Mouse (Mus musculus) G1E (cell line): ENCODE data around the gene Ifnz.

Experiments used
- CTCF ChIP-seq: IDR thresholded peaks from 2 replicates; pipeline ENCODE4 v1.5.1; 2012; ENCODE audit warnings: low read depth, low read length, inconsistent platforms, mixed read lengths
- POLR2AphosphoS5 ChIP-seq: IDR thresholded peaks from 2 replicates; pipeline ENCODE4 v1.6.1; 2012; ENCODE audit warnings: low read depth, low read length, inconsistent platforms; ENCODE audit not compliant: insufficient replicate concordance

- no peak for TF ChIP-seq CTCF
- TF ChIP-seq POLR2AphosphoS5: no peak
Observed at GRCm38 (mm10) chr4:88815928-88816327, 34.0 kb downstream of the Ifnz start, which contains the start of gene Ifna7.
